Mouse (Mus musculus) cortical plate, adult 2 months (tissue): ENCODE data around the gene Slc22a20.

Experiments used
- CTCF ChIP-seq: fragments of 200-500 bp; IDR thresholded peaks from 2 replicates; pipeline ENCODE4 v1.5.1; 2011; ENCODE audit warnings: mild to moderate bottlenecking, control low read depth, low read length; ENCODE audit not compliant: insufficient read depth; ENCODE audit errors: extremely low read depth
- POLR2A ChIP-seq: fragments of 200-500 bp; IDR thresholded peaks from 2 replicates; pipeline ENCODE4 v1.6.1; 2011; ENCODE audit warnings: mild to moderate bottlenecking, low read length, control low read depth; ENCODE audit not compliant: insufficient read depth; ENCODE audit errors: extremely low read depth

- no peak for TF ChIP-seq POLR2A
- TF ChIP-seq CTCF = no peak
Measured at GRCm38 (mm10) chr19:5954031-5954710, 31.8 kb downstream of the Slc22a20 start.
